Mouse (Mus musculus): Measurements from ENCODE around the gene Kcnc3. TPM values are rescaled to one million over a fixed set of nuclear protein-coding genes. Genes with fewer than 3 reads are reported as not detected.

Gene Kcnc3
- polyA plus RNA-seq, 1 experiment from 2014 or later, result 0.13 TPM

GRCm38 (mm10) chr7:44572213-44572701 is 18.2 kb upstream of the Kcnc3 start, which contains the start of gene Napsa:
Gene Napsa (plus strand): TSS chr7:44572380.
- no peak for ATAC-seq
- Histone ChIP-seq H3K4me2 (no peak within 1 kb of the TSS), H3K9me3 (replicated peaks) (no peaks in the 10 kb centered on the region), H3K36me3 (no peaks in the 10 kb centered on the region), H3K4me3 (no peak within 1 kb of the TSS), H3K9ac (no peak within 1 kb of the TSS), H3K27ac (no peak within 1 kb of the TSS; the same call in 1 of the 2 replicates), H3K27me3 (replicated peaks) (peaks cover 27% of the 10 kb centered on the region), H3K4me1 (no peaks in the 10 kb centered on the region)
- 31% methylated on average over 7 of the region's 7 CpGs for WGBS (ENCODE audit: insufficient replicate concordance)

GRCm38 (mm10) chr7:44572956-44573484 is 17.4 kb upstream of the Kcnc3 start:
- Histone ChIP-seq H3K27me3 (replicated peaks) (peaks cover 27% of the 10 kb centered on the region), H3K9ac (no peak overlapping the region), H3K9me3 (replicated peaks) (no peaks in the 10 kb centered on the region), H3K4me2 (no peak overlapping the region), H3K4me1 (no peaks in the 10 kb centered on the region), H3K36me3 (no peaks in the 10 kb centered on the region), H3K4me3 (no peak overlapping the region), H3K27ac (no peak overlapping the region)
- ATAC-seq, result no peak
- 58% methylated on average over 5 of the region's 5 CpGs for WGBS (ENCODE audit: insufficient replicate concordance)

GRCm38 (mm10) chr7:44576333-44576844 is 14.1 kb upstream of the Kcnc3 start:
- ATAC-seq, result no peak
- H3K27me3 ChIP-seq (replicated peaks), result peaks cover 22% of the 10 kb centered on the region

GRCm38 (mm10) chr7:44581637-44582036 is 8.8 kb upstream of the Kcnc3 start:
- H3K27me3 ChIP-seq (replicated peaks), result peaks cover 56% of the 10 kb centered on the region
- H3K4me3 ChIP-seq, result no peak overlapping the region
- peaks cover 10% of the 10 kb centered on the region; the same call in 1 of the 2 replicates for H3K4me1 ChIP-seq
- no peaks in the 10 kb centered on the region for H3K36me3 ChIP-seq
- no peak for ATAC-seq
- no peak overlapping the region for H3K9ac ChIP-seq
- no peaks in the 10 kb centered on the region; the same call in 1 of the 2 replicates for H3K9me3 ChIP-seq (replicated peaks)
- no peak overlapping the region for H3K4me2 ChIP-seq
- WGBS (ENCODE audit: insufficient replicate concordance), result 39% methylated on average over 6 of the region's 6 CpGs
- H3K27ac ChIP-seq, result no peak overlapping the region

More at GRCm38 (mm10) chr7:44576333-44576844, 14.1 kb upstream of the Kcnc3 start:
- H3K4me3 ChIP-seq, result no peak overlapping the region
- no peaks in the 10 kb centered on the region for H3K9me3 ChIP-seq (replicated peaks)
- no peak overlapping the region for H3K9ac ChIP-seq
- 24% methylated on average over 5 of the region's 5 CpGs for WGBS (ENCODE audit: insufficient replicate concordance)
- no peak overlapping the region for H3K4me2 ChIP-seq
- H3K27ac ChIP-seq, result no peak overlapping the region
- H3K4me1 ChIP-seq, result peaks cover 1% of the 10 kb centered on the region; the same call in 1 of the 2 replicates
- no peaks in the 10 kb centered on the region for H3K36me3 ChIP-seq

GRCm38 (mm10) chr7:44582709-44583108 is 7.8 kb upstream of the Kcnc3 start:
- ATAC-seq, result no peak
- 43% methylated on average over 5 of the region's 5 CpGs for WGBS (ENCODE audit: insufficient replicate concordance)

GRCm38 (mm10) chr7:44583146-44583545 is 7.3 kb upstream of the Kcnc3 start:
- ATAC-seq, result no peak
- peaks cover 66% of the 10 kb centered on the region for H3K27me3 ChIP-seq (replicated peaks)
- H3K4me3 ChIP-seq, result no peak overlapping the region
- WGBS (ENCODE audit: insufficient replicate concordance), result 67% methylated on average over 1 of the region's 1 CpGs
- H3K4me1 ChIP-seq, result peaks cover 10% of the 10 kb centered on the region; the same call in 1 of the 2 replicates
- H3K9ac ChIP-seq, result no peak overlapping the region
- no peaks in the 10 kb centered on the region; the same call in 1 of the 2 replicates for H3K9me3 ChIP-seq (replicated peaks)
- no peak overlapping the region for H3K27ac ChIP-seq
- H3K36me3 ChIP-seq, result no peaks in the 10 kb centered on the region
- no peak overlapping the region for H3K4me2 ChIP-seq

More at GRCm38 (mm10) chr7:44582709-44583108, 7.8 kb upstream of the Kcnc3 start:
- Histone ChIP-seq H3K4me3 (no peak overlapping the region), H3K36me3 (no peaks in the 10 kb centered on the region), H3K4me1 (peaks cover 10% of the 10 kb centered on the region; the same call in 1 of the 2 replicates), H3K9me3 (replicated peaks) (no peaks in the 10 kb centered on the region; the same call in 1 of the 2 replicates), H3K9ac (no peak overlapping the region), H3K27ac (no peak overlapping the region), H3K4me2 (no peak overlapping the region), H3K27me3 (replicated peaks) (peaks cover 62% of the 10 kb centered on the region)

- Histone ChIP-seq H3K9ac (no peak overlapping the region), H3K4me2 (no peak overlapping the region), H3K27ac (no peak overlapping the region), H3K36me3 (no peaks in the 10 kb centered on the region), H3K27me3 (replicated peaks) (peaks cover 78% of the 10 kb centered on the region), H3K4me3 (no peak overlapping the region), H3K9me3 (replicated peaks) (no peaks in the 10 kb centered on the region; the same call in 1 of the 2 replicates), H3K4me1 (peaks cover 21% of the 10 kb centered on the region)
- no peak for ATAC-seq
- WGBS (ENCODE audit: insufficient replicate concordance), result 48% methylated on average over 4 of the region's 4 CpGs
These were observed 6.1 kb upstream of the Kcnc3 start for GRCm38 (mm10) chr7:44584265-44584804.

GRCm38 (mm10) chr7:44584921-44585320 is 5.5 kb upstream of the Kcnc3 start:
- 69% methylated on average over 6 of the region's 6 CpGs for WGBS (ENCODE audit: insufficient replicate concordance)
- H3K36me3 ChIP-seq, result no peaks in the 10 kb centered on the region
- no peak overlapping the region for H3K4me2 ChIP-seq
- no peak for ATAC-seq
- peaks cover 84% of the 10 kb centered on the region for H3K27me3 ChIP-seq (replicated peaks)
- H3K9ac ChIP-seq, result no peak overlapping the region
- no peak overlapping the region for H3K4me3 ChIP-seq
- H3K27ac ChIP-seq, result no peak overlapping the region
- H3K9me3 ChIP-seq (replicated peaks), result no peaks in the 10 kb centered on the region; the same call in 1 of the 2 replicates
- H3K4me1 ChIP-seq, result peaks cover 24% of the 10 kb centered on the region

GRCm38 (mm10) chr7:44585606-44586005 is 4.9 kb upstream of the Kcnc3 start:
- no peaks in the 10 kb centered on the region for H3K36me3 ChIP-seq
- H3K9me3 ChIP-seq (replicated peaks), result no peaks in the 10 kb centered on the region; the same call in 1 of the 2 replicates
- H3K4me2 ChIP-seq, result no peak overlapping the region
- no peak overlapping the region for H3K4me3 ChIP-seq
- no peak for ATAC-seq
- H3K27ac ChIP-seq, result no peak overlapping the region
- no peak overlapping the region for H3K9ac ChIP-seq
- WGBS (ENCODE audit: insufficient replicate concordance), result 72% methylated on average over 6 of the region's 6 CpGs
- H3K27me3 ChIP-seq (replicated peaks), result peaks cover 87% of the 10 kb centered on the region
- H3K4me1 ChIP-seq, result peaks cover 28% of the 10 kb centered on the region

GRCm38 (mm10) chr7:44586518-44586917 is 3.9 kb upstream of the Kcnc3 start:
- no peaks in the 10 kb centered on the region; the same call in 1 of the 2 replicates for H3K9me3 ChIP-seq (replicated peaks)
- no peak overlapping the region for H3K27ac ChIP-seq
- no peak for ATAC-seq
- H3K4me1 ChIP-seq, result peaks cover 35% of the 10 kb centered on the region
- no peak overlapping the region for H3K9ac ChIP-seq
- no peaks in the 10 kb centered on the region for H3K36me3 ChIP-seq
- H3K4me3 ChIP-seq, result 0 out of 2 replicates have a peak overlapping the region, but pooled peaks have one; percentile 0
- WGBS (ENCODE audit: insufficient replicate concordance), result 13% methylated on average over 19 of the region's 19 CpGs
- H3K4me2 ChIP-seq, result peak overlapping the region; percentile 41
- H3K27me3 ChIP-seq (replicated peaks), result peaks cover 87% of the 10 kb centered on the region

GRCm38 (mm10) chr7:44586930-44587329 is 3.5 kb upstream of the Kcnc3 start:
- under 1% methylated on average over 18 of the region's 18 CpGs for whole genome bisulfite sequencing (ENCODE audit: insufficient replicate concordance)
- ATAC-seq, result no peak
- 0 out of 2 replicates have a peak overlapping the region, but pooled peaks have one; percentile 0 for H3K4me3 ChIP-seq

GRCm38 (mm10) chr7:44587676-44588075 is 2.8 kb upstream of the Kcnc3 start:
- H3K4me2 ChIP-seq, result no peak overlapping the region

More at GRCm38 (mm10) chr7:44586930-44587329, 3.5 kb upstream of the Kcnc3 start:
- Histone ChIP-seq H3K9me3 (replicated peaks) (no peaks in the 10 kb centered on the region; the same call in 1 of the 2 replicates), H3K27ac (no peak overlapping the region), H3K4me2 (peak overlapping the region; percentile 41), H3K9ac (no peak overlapping the region), H3K27me3 (replicated peaks) (peaks cover 87% of the 10 kb centered on the region), H3K36me3 (no peaks in the 10 kb centered on the region), H3K4me1 (peaks cover 33% of the 10 kb centered on the region)

More at GRCm38 (mm10) chr7:44587676-44588075, 2.8 kb upstream of the Kcnc3 start:
- WGBS (ENCODE audit: insufficient replicate concordance), result 28% methylated on average over 6 of the region's 6 CpGs
- Histone ChIP-seq H3K27me3 (replicated peaks) (peaks cover 87% of the 10 kb centered on the region), H3K4me1 (peaks cover 29% of the 10 kb centered on the region), H3K4me3 (no peak overlapping the region), H3K9ac (no peak overlapping the region), H3K36me3 (no peaks in the 10 kb centered on the region), H3K27ac (no peak overlapping the region), H3K9me3 (replicated peaks) (no peaks in the 10 kb centered on the region; the same call in 1 of the 2 replicates)
- ATAC-seq, result no peak
